Mouse (Mus musculus): Measurements from ENCODE around the gene Cdc26.

The Cdc26 gene

DNA sequence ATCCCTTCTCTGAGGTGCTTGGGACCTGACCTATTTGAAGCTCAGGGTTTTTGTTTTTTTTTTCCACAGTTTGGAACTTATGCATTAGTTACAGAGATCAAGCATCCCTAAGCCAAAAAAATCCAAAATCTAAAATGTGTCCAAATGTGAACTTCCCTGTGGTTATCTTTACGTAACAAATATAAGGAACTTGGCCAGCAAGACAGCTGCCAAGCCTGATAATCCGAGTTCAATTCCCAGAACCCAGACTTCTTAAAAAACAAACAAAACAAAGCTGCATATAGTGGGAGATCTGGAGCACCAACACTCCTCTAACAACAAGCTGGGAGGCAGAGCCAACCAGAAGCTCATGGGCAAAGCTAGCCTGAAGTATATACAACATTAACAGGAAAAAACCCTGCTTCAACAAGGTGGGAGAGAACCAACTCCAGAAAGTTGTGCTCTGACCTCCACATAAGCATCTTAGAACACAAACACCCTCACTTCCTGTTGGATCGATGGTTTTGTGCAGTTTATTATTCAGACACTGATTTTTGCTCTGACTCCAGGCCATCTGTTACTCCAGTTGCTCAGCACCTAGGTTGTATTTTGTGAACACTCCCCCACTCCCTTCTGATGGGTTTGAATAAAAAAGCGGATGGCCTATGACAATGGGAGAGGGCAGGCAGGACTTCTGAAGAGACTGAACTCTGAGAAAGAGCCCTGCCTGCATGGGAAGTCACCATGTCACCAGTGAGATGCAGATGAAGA is 10.7 kb downstream of the Cdc26 start:
- DNase-seq: no peak

DNA sequence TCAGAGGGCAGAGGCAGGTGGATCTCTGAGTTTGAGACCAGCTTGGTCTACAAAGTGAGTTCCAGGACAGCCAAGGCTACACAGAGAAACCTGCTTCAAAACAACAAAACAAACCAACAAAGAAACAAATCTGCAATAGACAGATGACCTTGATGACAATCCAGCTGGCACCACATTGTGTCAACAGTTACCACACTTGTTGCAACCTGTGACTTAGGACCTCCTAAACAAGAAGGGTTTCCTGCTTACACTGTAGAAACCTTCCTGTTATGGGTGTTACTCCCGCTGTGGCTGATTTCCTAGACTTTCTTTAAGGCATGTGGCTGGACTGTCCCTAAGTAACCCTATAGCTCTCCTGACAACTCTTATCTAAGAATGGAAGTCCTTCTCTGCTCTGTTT is 12.6 kb downstream of the Cdc26 start:
- DNase-seq: peak; percentile 32

DNA sequence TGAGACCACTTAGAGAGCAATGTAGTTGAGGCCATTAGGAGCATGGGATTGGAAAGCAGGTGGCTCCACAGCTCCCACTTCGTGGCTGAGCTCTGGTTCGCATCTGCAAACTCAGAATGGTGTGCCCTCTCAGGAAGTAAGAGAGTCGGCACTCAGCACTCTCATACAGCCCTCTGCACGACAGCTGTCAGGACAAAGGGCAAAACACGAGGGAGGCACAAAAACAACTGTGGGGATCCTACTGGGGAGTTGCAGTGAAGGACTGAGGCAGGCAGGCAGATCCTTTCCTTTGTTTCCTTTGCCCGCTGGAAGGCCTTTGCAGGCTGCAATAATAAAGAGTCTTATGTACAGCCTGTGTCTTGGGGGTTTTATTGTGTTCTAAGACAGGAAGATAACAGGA is 15.0 kb downstream of the Cdc26 start:
- no peak for DNase-seq

DNA sequence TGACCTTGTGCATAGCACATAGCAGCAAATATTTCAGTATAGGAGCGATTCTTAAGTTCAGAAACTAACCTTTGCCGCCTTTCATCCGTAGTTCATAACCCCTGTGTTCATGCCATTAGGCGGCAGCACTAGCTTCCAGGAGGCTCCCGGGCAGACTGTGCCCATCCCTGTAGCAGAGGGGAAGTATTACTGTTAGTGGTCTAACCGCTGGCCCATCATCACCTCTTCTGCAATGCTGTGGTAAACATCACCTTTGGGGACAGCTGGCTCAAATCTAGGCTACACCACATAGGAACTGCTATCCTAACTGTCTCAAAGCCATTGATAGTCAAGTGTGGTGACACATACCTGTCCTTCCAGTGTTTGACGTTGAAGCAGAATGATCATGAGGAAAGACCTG is 16.6 kb downstream of the Cdc26 start:
- DNase-seq: no peak

DNA sequence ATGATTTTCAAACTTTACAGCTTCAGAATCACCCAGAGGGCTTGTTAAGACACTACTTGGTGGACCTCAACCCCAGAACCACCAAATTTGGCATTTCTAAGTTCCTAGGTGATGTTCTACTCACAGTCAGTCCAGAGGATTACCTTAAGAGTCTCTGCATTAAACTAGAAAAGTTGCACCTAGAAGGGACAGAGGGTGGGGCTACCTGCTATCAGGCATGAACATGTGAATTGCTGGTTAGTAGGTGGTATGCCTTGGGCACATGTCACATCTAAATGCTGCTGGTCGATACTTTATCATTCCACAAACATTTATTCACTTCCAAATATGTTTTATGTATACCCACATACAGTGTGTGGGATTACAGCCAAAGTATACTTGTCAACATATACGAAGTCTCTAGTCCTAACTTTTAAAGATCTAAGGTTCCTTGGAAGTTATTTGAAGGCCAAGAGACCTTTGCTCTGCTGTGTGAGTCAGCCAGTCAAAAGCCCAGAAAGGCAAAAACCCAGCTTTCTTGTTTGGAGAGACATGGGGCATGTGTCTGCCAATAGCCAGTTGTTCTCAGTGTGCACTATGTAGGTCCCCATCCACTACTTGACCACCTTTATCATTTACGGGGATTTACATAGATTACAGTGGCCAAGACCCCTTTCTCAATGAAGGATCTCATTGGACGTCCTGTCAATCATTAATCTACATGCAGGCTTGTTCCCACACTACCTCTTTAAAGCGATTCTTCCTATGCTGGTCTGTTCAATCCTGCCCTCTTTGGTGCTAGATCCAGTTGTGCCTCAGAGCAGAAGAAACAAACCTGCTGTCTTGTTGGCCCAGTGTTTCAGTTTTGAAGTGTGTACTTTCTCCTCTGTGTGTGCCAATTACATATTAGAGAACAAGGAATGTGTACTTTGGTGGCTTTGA is 18.6 kb downstream of the Cdc26 start:
- DNase-seq: peak; percentile 28

DNA sequence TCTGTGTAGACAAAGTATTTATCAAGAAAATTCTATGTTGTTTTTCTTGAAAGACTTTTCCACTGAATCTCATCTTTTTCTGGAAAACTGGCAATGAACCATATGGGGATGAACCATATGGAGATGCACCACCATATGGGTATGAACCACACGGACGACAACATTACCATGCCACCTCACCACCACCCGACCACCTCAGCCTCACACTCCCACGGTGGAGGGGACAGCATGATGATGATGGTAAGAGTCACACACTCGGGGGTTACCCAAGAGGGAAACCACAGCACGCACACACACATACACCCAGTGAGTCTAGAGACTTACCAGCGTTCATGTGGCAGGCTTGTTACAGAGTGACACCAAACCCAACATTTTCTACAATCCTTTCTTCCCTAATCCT is 23.0 kb downstream of the Cdc26 start:
- no peak for DNase-seq

DNA sequence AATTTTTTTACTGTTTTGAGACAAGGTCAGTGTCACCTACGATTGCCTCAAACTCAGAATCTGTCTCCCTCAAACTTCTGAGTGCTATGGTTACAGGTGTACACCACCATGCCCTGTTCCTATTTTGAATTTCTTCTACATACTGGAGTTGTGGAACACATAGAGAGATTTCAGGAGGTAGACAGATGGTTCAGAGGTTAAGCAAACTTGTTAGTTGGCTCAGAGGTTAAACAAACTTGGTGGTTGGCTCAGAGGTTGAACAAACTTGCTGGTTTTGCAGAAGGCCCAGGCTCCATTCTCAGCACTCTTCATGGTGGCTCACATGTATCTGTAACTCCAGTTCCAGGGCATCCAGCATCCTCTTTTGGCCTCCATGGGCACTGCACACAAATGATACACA is 24.3 kb downstream of the Cdc26 start:
- no peak for DNase-seq

DNA sequence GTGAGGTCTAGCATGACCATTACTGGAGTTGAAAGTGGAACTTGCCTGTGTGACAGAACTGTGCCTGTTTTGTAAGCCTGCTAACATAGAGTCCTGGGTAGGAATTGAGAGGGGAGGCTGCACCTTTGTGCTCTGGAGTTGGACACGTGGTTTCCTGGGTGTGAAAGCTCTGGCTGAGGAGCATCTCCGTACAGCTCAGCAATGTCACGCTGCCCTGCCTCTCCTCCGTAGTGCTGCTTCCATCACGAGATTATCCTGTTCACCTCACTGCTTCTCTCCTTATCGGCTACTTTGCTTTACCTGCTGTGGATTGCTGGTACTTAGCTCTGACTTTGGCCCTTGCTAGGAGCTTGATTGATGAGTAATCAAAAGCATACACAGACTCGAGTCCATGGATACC is 24.7 kb downstream of the Cdc26 start:
- DNase-seq: no peak

DNA sequence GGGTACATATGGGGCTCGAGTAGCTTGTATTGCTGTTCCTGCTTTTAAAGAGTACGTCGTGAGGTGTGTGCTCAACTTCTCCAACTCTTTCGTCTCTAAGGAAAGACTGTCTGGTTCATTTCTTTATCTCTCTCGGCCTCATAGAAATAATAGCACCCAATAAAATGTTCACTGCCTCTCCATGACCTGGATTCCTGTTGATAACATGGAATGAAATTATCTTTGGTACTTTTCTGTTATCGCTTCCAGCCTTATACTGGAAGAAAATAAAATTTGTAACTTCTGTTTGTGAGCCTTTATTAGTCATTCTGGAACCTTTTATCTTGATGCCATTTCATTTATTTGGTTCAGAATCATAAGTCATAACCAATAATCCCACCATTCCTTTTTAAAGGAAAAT is 25.2 kb downstream of the Cdc26 start:
- DNase-seq: no peak

DNA sequence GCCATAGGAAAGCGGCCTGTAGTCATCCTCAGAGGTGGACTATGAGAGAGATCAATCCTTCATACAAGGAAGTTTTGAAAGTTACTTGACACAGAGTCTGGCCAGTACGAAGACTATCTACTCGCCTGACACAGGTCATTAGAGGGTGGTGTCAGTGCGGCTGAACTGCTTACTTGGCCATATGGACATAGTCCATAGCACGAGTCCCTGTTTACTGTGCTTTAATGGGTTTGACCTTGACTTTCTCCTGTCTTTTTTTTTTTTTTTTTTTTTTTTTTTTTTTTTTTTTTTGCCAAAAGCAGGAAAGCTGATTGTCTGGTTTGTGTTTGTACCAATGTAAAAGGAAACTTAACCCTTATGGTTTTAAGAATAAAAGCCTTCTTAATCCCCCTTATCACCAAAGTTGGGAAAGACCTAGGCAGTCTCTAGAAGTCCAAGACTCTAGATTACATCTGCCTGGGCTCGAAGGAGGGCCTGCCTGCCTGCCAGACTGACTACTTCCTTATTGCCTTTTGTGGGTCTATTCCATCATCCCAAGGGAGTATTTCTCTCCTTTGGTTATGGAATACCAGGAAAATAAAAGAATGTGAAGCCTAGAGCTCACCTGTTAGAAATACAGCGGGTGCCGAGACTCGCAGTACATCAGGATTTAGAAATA is 28.6 kb downstream of the Cdc26 start:
- DNase-seq: no peak

DNA sequence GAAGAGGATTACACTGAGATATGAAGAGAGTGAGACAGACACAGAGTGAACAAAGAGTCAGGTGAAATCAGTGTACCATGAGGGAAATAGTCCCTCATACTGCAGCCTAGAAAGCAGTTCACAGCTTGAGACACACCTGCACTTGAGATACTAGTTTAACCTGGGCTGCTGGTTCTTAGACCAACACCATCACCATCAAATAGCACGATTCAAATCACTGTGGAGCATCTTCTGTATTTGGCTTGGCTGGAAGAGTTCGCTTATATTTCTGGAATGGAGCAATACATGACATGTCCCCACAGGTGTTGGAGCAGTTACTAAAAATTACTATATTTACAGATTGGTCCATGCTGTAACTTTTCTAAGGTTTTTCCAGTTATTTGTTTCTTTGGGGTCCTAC is 32.3 kb downstream of the Cdc26 start:
- DNase-seq: no peak

DNA sequence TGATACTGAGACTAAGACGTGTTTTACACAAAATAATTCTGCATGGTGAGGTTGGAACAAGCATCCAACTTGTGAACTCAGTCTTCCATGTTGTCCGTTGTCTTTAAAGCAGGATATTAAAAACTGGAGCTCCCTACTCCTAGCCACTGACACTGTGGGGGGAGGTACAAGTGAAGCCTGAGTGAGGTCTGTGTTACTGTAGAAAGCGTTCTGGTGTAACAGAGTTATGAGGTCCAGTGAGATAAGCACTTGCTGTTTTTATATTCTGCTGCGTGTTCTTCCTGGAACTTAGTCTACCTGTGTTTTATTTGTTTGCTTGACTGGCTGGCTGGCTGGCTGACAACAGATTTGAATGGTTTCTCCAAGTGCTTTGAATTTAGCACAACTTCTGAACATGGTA is 34.1 kb downstream of the Cdc26 start:
- DNase-seq: peak; percentile 27

DNA sequence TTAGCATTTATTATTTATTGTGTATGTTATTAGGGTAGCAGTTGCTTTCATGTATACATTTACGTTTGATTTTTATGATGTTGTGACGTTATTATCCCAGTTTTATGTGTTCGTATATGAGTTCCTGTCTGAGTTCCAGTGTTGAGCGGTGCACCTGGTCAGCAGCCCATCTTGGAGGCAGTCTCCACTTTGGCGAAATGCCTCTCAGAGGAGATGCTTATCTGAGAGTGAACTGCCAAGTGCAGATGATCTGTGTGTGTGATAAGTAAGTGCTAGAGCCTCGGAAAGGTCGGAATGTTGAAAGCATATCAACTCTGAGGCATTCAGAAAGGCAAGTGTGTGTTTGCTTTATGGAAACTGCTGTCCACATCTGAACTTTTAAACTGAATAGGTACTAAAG is 34.8 kb downstream of the Cdc26 start:
- no peak for DNase-seq

DNA sequence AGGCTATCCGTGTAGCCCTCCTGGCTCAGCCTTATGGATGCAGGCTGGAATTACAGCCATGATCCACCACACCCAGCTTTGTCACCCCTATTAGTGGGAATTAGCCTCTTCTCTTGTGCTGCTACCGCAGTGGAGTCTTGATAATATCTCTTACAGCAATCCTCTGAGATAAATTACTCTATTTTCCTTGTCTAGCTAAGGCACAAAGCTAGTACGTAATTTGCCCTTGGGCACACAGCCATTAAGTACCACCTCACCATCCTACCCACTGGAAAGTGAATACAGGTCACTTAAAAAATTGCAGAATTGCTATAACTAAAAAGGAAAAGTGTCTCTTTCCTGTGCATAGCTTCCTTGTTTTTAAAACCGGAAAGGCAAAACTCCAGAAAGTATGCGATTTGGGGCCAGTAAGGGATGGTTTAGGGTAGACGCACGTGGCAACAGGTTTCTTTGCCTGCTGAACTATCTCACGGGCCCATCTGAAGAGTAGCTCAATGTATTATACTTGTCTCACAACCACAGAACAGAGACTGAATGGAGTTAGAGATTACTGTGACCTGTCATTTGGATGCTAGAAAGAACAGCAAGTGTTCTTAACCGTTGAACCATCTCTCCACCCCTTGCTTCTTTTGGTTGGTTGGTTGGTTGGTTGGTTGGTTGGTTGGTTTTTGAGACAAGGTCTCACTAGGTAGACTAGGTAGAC is 35.5 kb downstream of the Cdc26 start:
- no peak for DNase-seq

DNA sequence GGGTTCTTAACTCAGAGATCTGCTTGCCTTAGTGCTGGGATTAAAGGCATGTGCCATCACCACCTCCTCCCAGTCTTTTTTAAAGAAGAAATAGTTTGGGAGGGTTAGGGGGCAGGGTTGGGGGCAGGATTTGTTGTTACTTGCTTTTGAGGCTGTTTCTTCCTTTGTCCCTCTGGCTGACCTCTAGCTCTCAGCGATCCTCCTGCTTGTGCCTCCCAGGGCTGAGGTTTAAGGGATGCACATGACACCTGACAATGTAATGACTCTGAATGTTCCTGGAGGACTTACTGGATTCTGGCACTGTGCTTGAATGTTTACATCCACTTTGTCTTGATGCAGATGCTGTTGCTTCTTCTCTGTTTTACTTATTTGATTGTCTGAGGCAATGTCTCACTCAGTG is 36.0 kb downstream of the Cdc26 start:
- no peak for DNase-seq

DNA sequence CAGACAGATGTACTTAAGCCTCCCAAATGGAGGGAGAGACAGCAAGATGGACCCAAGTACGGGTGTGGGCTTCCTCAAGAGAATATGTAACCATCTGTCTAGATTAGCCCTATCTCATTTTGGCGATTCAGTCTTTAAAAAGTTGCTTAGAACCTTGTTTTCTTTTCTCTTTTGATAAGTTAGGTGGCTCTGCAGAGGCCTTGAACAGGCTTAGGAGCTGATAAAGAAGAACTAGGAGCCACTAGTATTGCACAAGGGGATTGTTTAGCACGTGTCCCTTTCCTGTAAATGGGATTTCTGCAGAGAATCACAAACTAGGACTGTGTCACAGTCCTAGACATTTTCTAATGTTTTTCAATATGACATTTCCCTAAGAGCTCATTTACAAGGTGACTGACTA is 39.4 kb downstream of the Cdc26 start:
- no peak for DNase-seq

DNA sequence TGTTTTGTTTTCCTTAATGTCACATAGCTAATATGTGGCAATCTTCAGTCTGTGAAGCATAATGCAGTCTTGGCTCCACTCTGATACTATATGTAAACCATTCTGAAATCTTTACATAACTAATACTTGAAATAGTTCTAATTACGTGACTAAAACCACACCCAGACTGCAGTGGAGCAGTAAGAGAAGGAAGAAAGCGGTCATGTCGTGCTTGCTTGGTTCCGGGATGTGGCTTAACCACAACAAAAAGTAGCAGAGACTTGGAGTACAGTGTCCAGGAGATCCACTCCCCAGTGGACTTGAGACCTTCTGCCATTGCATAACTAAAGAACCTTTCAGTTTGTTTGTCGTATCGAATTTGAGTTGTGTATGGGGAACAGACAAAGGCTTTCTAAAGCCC is 40.9 kb downstream of the Cdc26 start:
- DNase-seq: peak; percentile 55

DNA sequence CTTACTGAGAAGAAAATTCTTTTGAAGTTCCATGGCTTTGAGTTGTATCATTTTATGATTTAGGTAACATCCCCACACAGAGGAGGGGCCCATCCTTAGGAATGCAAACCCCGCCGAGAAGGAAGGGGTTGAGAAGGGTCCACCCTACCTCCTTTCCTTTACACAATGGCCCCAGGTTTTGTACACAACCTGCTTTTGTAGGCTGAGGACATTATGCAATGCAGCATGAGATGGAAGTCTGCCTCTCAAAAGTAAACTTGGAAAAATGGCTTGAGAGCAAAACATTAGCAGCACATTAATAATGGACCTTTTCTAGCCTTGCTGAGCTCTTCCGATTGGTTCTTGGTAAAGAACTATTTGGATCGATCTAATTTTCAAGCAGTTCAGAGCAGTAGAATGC is 42.2 kb downstream of the Cdc26 start:
- peak; percentile 43 for DNase-seq

DNA sequence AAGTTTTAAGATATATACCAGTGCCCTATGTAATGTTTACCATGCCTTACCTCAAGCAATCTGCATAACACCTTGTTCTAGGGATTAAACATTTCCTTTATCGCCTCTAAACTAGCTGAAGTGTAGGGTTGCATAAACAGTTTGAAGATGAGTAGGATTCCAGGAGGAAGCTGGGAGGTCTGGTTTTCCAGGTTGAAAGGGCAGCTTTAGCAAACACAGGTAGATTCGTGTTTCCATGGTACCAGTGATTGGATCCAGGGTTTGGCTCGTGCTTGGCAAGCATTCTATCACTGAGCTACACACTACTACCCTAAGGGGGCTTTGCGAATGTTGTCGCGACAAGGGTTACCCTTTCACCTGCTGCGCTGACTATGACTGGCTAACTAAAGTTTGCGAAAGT is 44.1 kb downstream of the Cdc26 start:
- no peak for DNase-seq

DNA sequence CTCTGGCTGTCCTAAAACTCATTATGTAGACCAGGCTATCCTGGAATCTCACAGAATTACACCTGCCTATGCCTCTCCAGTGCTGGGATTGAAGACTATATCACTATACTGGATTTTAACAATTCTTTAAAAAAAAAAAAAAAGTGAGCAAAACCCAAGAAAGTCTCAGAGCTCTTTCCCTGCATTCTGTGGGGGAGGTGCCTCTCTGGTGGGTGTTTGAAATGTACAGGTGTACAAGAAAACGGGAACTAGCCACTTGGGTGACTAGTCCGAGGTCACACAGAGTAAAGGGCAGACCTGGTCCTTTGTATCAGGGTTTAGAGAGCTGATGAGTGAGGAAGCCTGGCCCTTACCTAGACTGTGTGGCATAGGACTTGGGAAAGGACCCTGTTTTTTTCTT is 46.0 kb downstream of the Cdc26 start:
- no peak for DNase-seq

DNA sequence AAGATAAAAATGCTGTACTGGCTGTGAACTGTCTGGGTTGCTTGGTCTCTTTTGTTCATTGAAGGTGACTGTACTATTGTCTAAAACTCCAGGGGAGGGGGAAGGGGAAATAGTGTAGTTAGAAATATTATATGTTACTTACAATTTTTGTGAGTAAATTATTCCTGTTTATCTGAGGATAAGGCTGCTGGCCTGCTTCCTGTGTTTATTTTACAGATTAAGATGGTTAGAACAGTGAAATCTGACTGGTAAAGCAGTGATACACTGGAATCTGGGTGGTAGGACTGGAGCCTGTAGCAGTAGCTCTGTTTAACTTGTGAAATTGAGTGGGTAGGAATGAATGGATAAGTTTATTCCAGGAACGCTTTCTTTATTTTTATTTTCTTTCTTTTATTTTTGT is 46.4 kb downstream of the Cdc26 start:
- DNase-seq: no peak

DNA sequence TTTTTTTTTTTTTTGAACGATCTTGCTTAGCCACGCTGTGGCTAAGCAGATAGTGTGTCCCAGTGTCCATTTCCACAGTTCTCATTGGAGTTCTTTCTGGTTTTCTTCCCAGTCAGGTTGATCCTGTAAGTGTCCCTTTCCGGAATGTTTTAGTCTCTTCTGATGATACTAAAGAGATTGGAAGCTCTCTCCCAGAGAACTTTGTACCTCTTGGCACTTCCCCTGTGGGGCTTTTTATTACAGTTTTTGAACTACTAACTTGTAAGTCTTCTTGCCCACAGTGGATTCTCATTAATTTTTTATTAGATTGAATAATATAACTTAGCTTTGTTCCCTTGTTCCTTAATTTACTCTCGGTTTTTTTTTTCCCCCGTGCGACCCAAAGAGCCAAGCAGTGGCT is 46.9 kb downstream of the Cdc26 start:
- DNase-seq: no peak

DNA sequence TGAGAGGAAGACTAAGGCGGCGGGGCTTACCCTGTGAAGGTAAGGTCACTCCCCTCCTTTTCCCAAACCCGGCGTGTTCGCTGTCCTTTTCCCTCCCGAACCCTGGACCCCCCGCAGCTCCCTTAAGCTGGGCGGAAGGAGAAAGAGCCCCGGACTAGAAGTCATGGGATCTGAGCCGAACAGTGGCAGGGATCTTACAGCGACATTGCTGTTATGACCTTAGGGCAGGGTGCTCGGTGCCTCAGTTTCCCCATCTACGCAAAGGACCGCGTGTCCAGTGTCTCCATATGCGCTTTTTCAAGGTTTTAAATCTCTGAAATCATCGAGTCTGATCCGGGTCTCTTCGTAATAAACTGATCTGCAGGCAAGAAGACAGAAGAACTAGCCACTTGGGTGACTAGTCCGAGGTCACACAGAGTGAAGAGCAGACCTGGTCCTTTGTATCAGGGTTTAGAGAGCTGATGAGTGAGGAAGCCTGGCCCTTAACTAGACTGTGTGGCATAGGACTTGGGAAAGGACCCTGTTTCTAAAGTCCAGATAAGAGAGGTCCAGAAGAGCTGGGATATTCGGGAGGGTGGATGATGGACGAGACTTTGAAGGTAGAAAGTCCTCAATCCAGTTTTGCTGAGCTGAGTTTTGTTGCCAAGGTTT is 47.5 kb downstream of the Cdc26 start:
- no peak for DNase-seq

Data from lung, postnatal 36 days (tissue).